Mouse (Mus musculus) embryonic stem cell, embryonic (primary cell): ENCODE results near the gene Farsa.

Experiments used
- CTCF ChIA-PET, 4 experiments: fragments of 300-600 bp in 2 of 4; fragments of 350-600 bp in 2 of 4; sonication (Branson Sonifier 250); formaldehyde crosslinking; loops; one replicate each; lab custom pipeline; 2022; ENCODE audit warnings: inconsistent platforms in 2 of 4; lab: Charles Lee
- POLR2A ChIA-PET, 4 experiments: fragments of 300-600 bp in 2 of 4; fragments of 350-600 bp in 2 of 4; sonication (Branson Sonifier 250); formaldehyde crosslinking; loops; one replicate each; lab custom pipeline; 2022; ENCODE audit warnings: antibody characterized with exemption in 4 of 4, inconsistent platforms in 1 of 4; lab: Charles Lee

Farsa gene

DNA sequence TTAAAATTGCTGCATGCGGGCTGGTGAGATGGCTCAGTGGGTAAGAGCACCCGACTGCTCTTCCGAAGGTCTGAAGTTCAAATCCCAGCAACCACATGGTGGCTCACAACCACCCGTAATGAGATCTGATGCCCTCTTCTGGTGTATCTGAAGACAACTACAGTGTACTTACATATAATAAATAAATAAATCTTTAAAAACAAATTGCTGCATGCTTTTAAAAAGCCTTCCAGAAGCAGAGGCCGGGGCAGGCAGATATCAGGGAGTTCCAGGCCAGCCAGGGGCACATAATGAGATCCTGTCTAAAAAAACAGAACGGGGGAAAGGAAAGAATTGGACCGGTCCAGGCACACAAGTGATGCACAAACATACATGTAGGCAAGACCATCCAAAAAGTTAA, 51.2 kb downstream of the Farsa start:
- ChIA-PET POLR2A (interaction anchor here (0.6 to 6.7 kb wide), 56 partner anchors 7 to 953 kb away, joined by 3 to 200 read pairs (median 4); partner anchors contain the start of genes Calr (in 3 of the 4), Gcdh (in 3 of the 4), Dhps (in 2 of the 4) and Syce2 (in 2 of the 4)), CTCF (interaction anchor here in 3 of 4 experiments (0.6 to 2.3 kb wide), 14 partner anchors 14 to 1005 kb away, joined by 3 to 10 read pairs (median 4); partner anchors contain the start of gene Gcdh (in 1 of the 3))

DNA sequence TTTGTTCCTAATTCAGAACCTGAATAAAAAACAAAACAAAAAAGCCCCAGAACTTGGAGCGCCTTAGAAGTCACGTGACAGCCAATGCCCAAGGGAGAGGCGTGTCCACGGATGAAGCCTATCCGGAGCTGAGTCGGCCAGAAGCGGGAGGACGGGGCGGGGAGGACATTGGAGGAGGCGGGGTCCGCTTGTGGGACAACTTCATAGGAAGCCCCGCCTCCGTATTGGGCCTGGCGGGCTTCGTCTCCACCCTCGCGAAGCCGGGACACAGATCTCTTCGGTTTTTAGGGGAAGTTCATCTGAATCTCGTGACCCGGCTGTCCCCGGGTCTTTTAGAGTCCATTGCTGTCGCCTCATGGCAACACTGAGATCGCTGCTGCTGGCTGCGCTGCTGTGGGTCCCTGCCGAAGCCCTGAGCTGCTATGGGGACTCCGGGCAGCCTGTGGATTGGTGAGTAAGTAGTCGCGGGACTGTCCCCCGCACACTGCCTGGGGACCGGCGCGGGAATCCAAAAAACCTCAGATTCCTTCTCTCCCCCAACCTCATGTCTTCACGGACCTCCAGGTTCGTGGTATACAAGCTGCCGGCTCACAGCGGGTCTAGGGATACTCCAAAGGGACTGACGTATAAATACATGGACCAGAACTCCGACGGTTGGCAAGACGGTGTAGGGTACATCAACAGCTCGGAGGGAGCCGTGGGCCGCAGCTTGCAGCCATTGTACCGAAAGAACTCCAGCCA, 51.8 kb downstream of the Farsa start, which contains the start of gene Dnase2a:
Dnase2a (plus strand) TSS at position 140 of the 741 bp plus-strand sequence.
- CTCF ChIA-PET = interaction anchor here (0.5 to 2.3 kb wide), 18 partner anchors 15 to 252 kb away, joined by 3 to 10 read pairs (median 3); partner anchors contain the start of genes Farsa (in 1 of the 4), Gcdh (in 1 of the 4) and Mast1 (in 1 of the 4)
- POLR2A ChIA-PET = interaction anchor here (0.5 to 6.7 kb wide), 64 partner anchors 6 to 1190 kb away, joined by 3 to 200 read pairs (median 4); partner anchors contain the start of genes Calr (in 3 of the 4), Dhps (in 3 of the 4), Gcdh (in 3 of the 4) and Farsa (in 2 of the 4)

GRCm38 (mm10) chr8:84909162-84909767, 52.5 kb downstream of the Farsa start:
- POLR2A ChIA-PET = interaction anchor here in 3 of 4 experiments (0.5 to 4.0 kb wide), 48 partner anchors 11 to 1191 kb away, joined by 3 to 33 read pairs (median 5); partner anchors contain the start of genes Calr (in 3 of the 3), Dhps (in 3 of the 3), Farsa (in 2 of the 3) and Gcdh (in 2 of the 3)
- CTCF ChIA-PET = interaction anchor here (0.5 to 2.3 kb wide), 16 partner anchors 16 to 252 kb away, joined by 3 to 10 read pairs (median 3); partner anchors contain the start of genes Farsa (in 1 of the 4), Gcdh (in 1 of the 4) and Mast1 (in 1 of the 4)

GRCm38 (mm10) chr8:84909949-84910348, 53.2 kb downstream of the Farsa start:
- ChIA-PET POLR2A (interaction anchor here (0.5 to 4.0 kb wide), 16 partner anchors 10 to 207 kb away, joined by 3 to 33 read pairs (median 10); partner anchors contain the start of genes Calr (in 3 of the 4), Gcdh (in 2 of the 4), Dhps (in 1 of the 4) and Junb (in 1 of the 4)), CTCF (interaction anchor here in 2 of 4 experiments (1.2 to 1.6 kb wide), 2 partner anchors 25 to 28 kb away, joined by 3 to 7 read pairs; partner anchors contain the start of gene Mast1 (in 1 of the 2))

DNA sequence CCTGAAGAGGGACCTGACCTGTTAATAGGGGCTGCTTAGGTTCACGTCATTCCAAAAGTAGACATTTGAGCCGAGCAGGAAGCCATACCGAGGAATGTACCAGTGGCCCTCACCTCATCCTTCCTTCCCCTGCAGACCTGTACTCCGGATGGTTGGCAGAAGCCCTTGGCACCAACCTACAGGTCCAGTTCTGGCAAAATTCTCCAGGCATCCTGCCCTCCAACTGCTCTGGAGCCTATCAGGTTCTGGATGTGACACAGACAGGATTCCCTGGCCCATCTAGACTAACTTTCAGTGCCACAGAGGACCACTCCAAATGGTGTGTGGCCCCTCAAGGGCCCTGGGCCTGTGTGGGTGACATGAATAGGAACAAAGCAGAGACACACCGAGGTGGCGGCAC, 53.8 kb downstream of the Farsa start:
- ChIA-PET CTCF (no interaction called here), POLR2A (interaction anchor here in 3 of 4 experiments (0.7 to 4.0 kb wide), 9 partner anchors 18 to 208 kb away, joined by 3 to 33 read pairs (median 6); partner anchors contain the start of genes Calr (in 2 of the 3), Dhps (in 1 of the 3), Gcdh (in 1 of the 3) and Tnpo2 (in 1 of the 3))

- POLR2A ChIA-PET = interaction anchor here (0.5 to 7.6 kb wide), 33 partner anchors 7 to 248 kb away, joined by 3 to 200 read pairs (median 8); partner anchors contain the start of genes Gcdh (in 3 of the 4), Calr (in 2 of the 4), Klf1 (in 2 of the 4) and Tnpo2 (in 2 of the 4)
- CTCF ChIA-PET = interaction anchor here (0.6 to 2.9 kb wide), 7 partner anchors 8 to 98 kb away, joined by 3 to 25 read pairs (median 7); no protein-coding TSS in a partner anchor
These were observed 55.1 kb downstream of the Farsa start for GRCm38 (mm10) chr8:84911854-84912253.

DNA sequence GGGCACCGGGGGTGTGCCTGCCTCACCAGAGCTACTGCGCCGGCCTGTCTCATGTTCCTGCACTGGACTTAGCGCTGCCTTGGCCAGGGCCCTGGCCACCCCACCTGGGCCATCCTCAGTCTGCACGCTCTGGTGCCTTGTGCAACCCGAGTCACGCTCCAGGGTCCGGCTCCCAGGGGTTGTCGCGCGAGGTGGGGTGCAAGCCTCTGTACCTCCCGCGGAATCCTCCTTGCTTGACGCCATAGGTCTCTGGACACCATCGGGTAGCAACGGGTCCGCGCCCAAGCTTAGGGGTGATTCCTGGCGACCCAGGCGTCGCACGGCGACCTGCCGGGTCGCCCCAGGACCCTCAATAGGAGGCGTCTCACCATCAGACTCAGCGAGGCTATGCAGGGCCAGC, 55.6 kb downstream of the Farsa start:
- ChIA-PET POLR2A (interaction anchor here (0.5 to 7.6 kb wide), 79 partner anchors 7 to 656 kb away, joined by 3 to 200 read pairs (median 5); partner anchors contain the start of genes Gcdh (in 3 of the 4), Rad23a (in 3 of the 4), Tnpo2 (in 3 of the 4) and Calr (in 2 of the 4)), CTCF (interaction anchor here (0.6 to 2.9 kb wide), 16 partner anchors 9 to 175 kb away, joined by 3 to 25 read pairs (median 4); partner anchors contain the start of gene Gcdh (in 1 of the 4))

DNA sequence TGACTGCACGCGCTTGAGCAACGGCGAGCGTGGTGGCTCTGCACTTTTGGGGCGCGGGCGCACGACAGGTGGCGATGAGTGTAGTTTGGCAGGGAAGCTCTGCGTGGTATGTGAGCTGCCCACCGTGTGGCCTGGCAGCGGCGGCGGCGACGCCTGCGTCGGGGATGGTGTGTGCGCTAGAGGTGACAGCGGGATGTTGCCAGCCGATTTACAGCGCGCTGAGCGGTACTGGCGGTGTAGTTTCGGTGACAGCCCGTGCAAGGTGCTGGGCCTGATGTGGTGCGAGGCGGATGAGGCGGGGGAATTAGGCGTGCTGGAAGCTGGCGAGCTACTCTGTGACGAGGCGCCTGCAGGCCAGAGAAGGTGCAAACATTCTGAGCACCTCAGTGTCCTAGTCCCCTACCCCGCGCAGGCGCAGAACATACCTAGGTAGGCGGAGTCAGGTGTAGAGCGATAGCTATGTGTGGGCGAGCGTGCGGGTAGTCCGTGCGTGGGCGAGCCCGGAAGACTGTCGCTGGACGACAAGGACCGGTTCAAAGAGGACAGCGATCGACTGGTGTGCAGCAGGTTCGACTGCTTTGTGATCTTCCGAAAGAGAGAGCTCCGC, 56.2 kb downstream of the Farsa start:
- POLR2A ChIA-PET = interaction anchor here (0.5 to 7.6 kb wide), 108 partner anchors 8 to 656 kb away, joined by 3 to 200 read pairs (median 4); partner anchors contain the start of genes Gcdh (in 4 of the 4), Calr (in 3 of the 4), Hook2 (in 3 of the 4) and Junb (in 3 of the 4)
- CTCF ChIA-PET = interaction anchor here (0.6 to 2.9 kb wide), 17 partner anchors 9 to 176 kb away, joined by 3 to 25 read pairs (median 4); partner anchors contain the start of gene Gcdh (in 1 of the 4)

GRCm38 (mm10) chr8:84913502-84913900, 56.7 kb downstream of the Farsa start:
- POLR2A ChIA-PET = interaction anchor here (0.5 to 7.6 kb wide), 97 partner anchors 8 to 657 kb away, joined by 3 to 200 read pairs (median 5); partner anchors contain the start of genes Gcdh (in 4 of the 4), Calr (in 3 of the 4), Rad23a (in 3 of the 4) and Syce2 (in 3 of the 4)
- CTCF ChIA-PET = interaction anchor here (0.6 to 2.9 kb wide), 14 partner anchors 10 to 176 kb away, joined by 3 to 25 read pairs (median 4); partner anchors contain the start of gene Gcdh (in 1 of the 4)

DNA sequence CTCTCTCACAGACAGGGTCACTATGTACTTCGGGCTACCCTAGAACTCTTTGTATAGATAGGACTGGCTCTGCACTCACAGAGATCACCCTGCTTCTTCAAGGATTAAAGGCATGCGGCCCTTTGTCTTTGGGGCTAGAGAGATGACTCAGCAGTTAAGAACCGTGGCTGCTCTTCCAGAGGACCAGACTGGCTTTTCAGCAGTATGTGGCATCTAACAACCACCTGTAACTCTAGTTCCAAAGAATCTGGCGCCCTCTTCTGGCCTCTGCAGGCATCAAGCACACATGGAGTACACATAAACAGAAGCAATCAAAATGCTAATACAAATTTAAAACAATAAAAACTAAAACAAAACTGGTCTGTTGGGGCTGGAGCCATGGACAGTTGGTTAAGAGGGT, 57.2 kb downstream of the Farsa start:
- POLR2A ChIA-PET = interaction anchor here (0.5 to 7.6 kb wide), 64 partner anchors 8 to 657 kb away, joined by 3 to 200 read pairs (median 6); partner anchors contain the start of genes Gcdh (in 4 of the 4), Calr (in 2 of the 4), Dhps (in 2 of the 4) and Farsa (in 2 of the 4)
- CTCF ChIA-PET = interaction anchor here in 2 of 4 experiments (0.7 to 3.1 kb wide), 8 partner anchors 10 to 47 kb away, joined by 4 to 45 read pairs (median 6); partner anchors contain the start of gene Gcdh (in 1 of the 2)

GRCm38 (mm10) chr8:84915269-84915668, 58.5 kb downstream of the Farsa start:
- POLR2A ChIA-PET = interaction anchor here (0.6 to 7.6 kb wide), 151 partner anchors 8 to 987 kb away, joined by 3 to 200 read pairs (median 5); partner anchors contain the start of genes Calr (in 3 of the 4), Dhps (in 3 of the 4), Junb (in 3 of the 4) and Nacc1 (in 3 of the 4)
- CTCF ChIA-PET = interaction anchor here (0.6 to 3.1 kb wide), 32 partner anchors 9 to 187 kb away, joined by 3 to 45 read pairs (median 4); partner anchors contain the start of genes Dand5 (in 1 of the 4), Gcdh (in 1 of the 4) and Mast1 (in 1 of the 4)

- CTCF ChIA-PET = no interaction called here
- POLR2A ChIA-PET = interaction anchor here in 3 of 4 experiments (0.5 to 7.6 kb wide), 12 partner anchors 11 to 944 kb away, joined by 3 to 200 read pairs (median 30); partner anchors contain the start of genes Klf1 (in 2 of the 3), Calr (in 1 of the 3), Dnase2a (in 1 of the 3) and Farsa (in 1 of the 3)
These were observed 61.0 kb downstream of the Farsa start for GRCm38 (mm10) chr8:84917781-84918180.

DNA sequence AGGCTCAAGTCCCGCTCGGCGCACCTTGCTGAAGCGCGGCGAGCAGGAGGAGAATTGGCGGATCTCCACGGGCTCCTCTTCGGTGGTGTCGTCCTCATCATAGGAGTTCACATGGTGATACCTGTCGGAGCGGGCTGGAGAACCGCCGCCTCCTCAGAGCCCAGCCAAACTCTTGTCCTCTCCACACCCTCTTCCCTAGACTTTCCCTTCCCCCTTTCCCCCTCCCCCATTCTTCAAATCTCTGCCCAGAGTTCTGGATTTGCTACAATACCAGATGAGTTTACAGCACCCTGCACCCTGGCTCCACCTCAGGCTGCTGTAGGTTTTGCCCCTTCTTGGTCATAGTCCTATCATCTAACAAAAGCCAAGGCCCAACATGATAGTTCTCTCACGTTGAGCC, 61.9 kb downstream of the Farsa start:
- CTCF ChIA-PET = interaction anchor here in 2 of 4 experiments (0.6 to 1.0 kb wide), 3 partner anchors 158 to 1212 kb away, joined by 3 read pairs; no protein-coding TSS in a partner anchor
- POLR2A ChIA-PET = interaction anchor here (0.7 to 7.6 kb wide), 12 partner anchors 10 to 61 kb away, joined by 3 to 78 read pairs (median 6); partner anchors contain the start of genes Dnase2a (in 2 of the 4) and Farsa (in 1 of the 4)
